Mouse (Mus musculus) left cerebral cortex, postnatal 4 days (tissue): ENCODE results near the gene Zc3h12c. TPM values are rescaled to one million over a fixed set of nuclear protein-coding genes. Genes with fewer than 3 reads are reported as not detected.
"Not testable (repeated sequence)": the region's sequence is repeated elsewhere in the genome, so short reads cannot be mapped to it uniquely, and the experiment has no call there.

Experiments
- DNase-seq: peaks from one replicate; pipeline ENCODE4 v3.0.0-alpha.2; 2022
- intact Hi-C: fragments of 180-260 bp; cut with DNase I; formaldehyde crosslinking; loops from one replicate; pipeline ENCODE4 v1.15.1; 2025
- total RNA-seq, 2 experiments: library from RNA; stranded (reverse); gene quantifications; 2 replicates each; pipeline ENCODE4 v1.2.3; 2021

Zc3h12c gene
- total RNA-seq, 2 experiments from 2014 or later: 13.5 to 14.8 TPM

GRCm38 (mm10) chr9:52105423-52105822, 62.9 kb downstream of the Zc3h12c start:
- DNase-seq: no peak
- intact Hi-C loops: no loop called here

- intact Hi-C loops: no loop called here
- DNase-seq: no peak
Measured at GRCm38 (mm10) chr9:52104225-52104615, 64.2 kb downstream of the Zc3h12c start.

- intact Hi-C loops: no loop called here
- DNase-seq: no peak
Measured at GRCm38 (mm10) chr9:52103448-52104224, 64.7 kb downstream of the Zc3h12c start.

GRCm38 (mm10) chr9:52102060-52102844, 66.1 kb downstream of the Zc3h12c start:
- intact Hi-C loops: no loop called here
- DNase-seq: peak; percentile 67

GRCm38 (mm10) chr9:52100426-52100825, 67.9 kb downstream of the Zc3h12c start:
- intact Hi-C loops: no loop called here
- no peak for DNase-seq

- peak; percentile 84 for DNase-seq
- intact Hi-C loops: loop anchor here (5.0 kb wide), 1 partner anchor 121 kb away; no protein-coding TSS in a partner anchor
Measured at GRCm38 (mm10) chr9:52098600-52098999, 69.8 kb downstream of the Zc3h12c start.

- intact Hi-C loops: loop anchor here (5.0 kb wide), 1 partner anchor 120 kb away; no protein-coding TSS in a partner anchor
- DNase-seq: peak; percentile 35
Measured at GRCm38 (mm10) chr9:52097386-52097785, 71.0 kb downstream of the Zc3h12c start.

- DNase-seq: no peak
- intact Hi-C loops: loop anchor here (5.0 kb wide), 1 partner anchor 118 kb away; no protein-coding TSS in a partner anchor
Measured at GRCm38 (mm10) chr9:52095666-52096065, 72.7 kb downstream of the Zc3h12c start.

- DNase-seq: no peak
- intact Hi-C loops: no loop called here
Measured at GRCm38 (mm10) chr9:52094471-52094980, 73.8 kb downstream of the Zc3h12c start.

- intact Hi-C loops: no loop called here
- no peak for DNase-seq
Measured at GRCm38 (mm10) chr9:52094016-52094415, 74.4 kb downstream of the Zc3h12c start.

GRCm38 (mm10) chr9:52093108-52093507, 75.3 kb downstream of the Zc3h12c start:
- DNase-seq: no peak
- intact Hi-C loops: no loop called here

GRCm38 (mm10) chr9:52092311-52092710, 76.1 kb downstream of the Zc3h12c start:
- DNase-seq: no peak
- intact Hi-C loops: no loop called here

- no peak for DNase-seq
- intact Hi-C loops: no loop called here
Measured at GRCm38 (mm10) chr9:52091752-52092151, 76.6 kb downstream of the Zc3h12c start.

GRCm38 (mm10) chr9:52082414-52082813, 86.0 kb downstream of the Zc3h12c start:
- no peak for DNase-seq
- intact Hi-C loops: no loop called here

GRCm38 (mm10) chr9:52081979-52082378, 86.4 kb downstream of the Zc3h12c start:
- intact Hi-C loops: no loop called here
- no peak for DNase-seq

GRCm38 (mm10) chr9:52077692-52078091, 90.7 kb downstream of the Zc3h12c start:
- intact Hi-C loops: no loop called here
- DNase-seq: no peak

GRCm38 (mm10) chr9:52076089-52076488, 92.3 kb downstream of the Zc3h12c start:
- intact Hi-C loops: no loop called here
- no peak for DNase-seq

GRCm38 (mm10) chr9:52072202-52072601, 96.2 kb downstream of the Zc3h12c start:
- DNase-seq: no peak
- intact Hi-C loops: loop anchor here (5.0 kb wide), 1 partner anchor 215 kb away; no protein-coding TSS in a partner anchor

GRCm38 (mm10) chr9:52071352-52071751, 97.0 kb downstream of the Zc3h12c start:
- DNase-seq: not testable (repeated sequence)
- intact Hi-C loops: loop anchor here (5.0 kb wide), 1 partner anchor 216 kb away; no protein-coding TSS in a partner anchor

GRCm38 (mm10) chr9:52070052-52070451, 98.3 kb downstream of the Zc3h12c start:
- intact Hi-C loops: loop anchor here (5.0 kb wide), 1 partner anchor 217 kb away; no protein-coding TSS in a partner anchor
- DNase-seq: no peak
